Mouse (Mus musculus) hindbrain, embryonic 16.5 days (tissue): Measurements from ENCODE around the gene Madcam1. TPM values are rescaled to one million over a fixed set of nuclear protein-coding genes. Genes with fewer than 3 reads are reported as not detected.

Experiments
- ATAC-seq: fragments of 200-750 bp; cut with Nextera tagmentation; 2 replicates; pipeline ENCODE4 v1.8.0; 2017; ENCODE audit warnings: moderate TSS enrichment, moderate library complexity
- H3K27ac ChIP-seq: fragments of 300-500 bp; sonication (generic); 2 replicates; pipeline ENCODE4 v1.5.1; 2014; ENCODE audit warnings: low read depth, mild to moderate bottlenecking, control low read depth, low read length, moderate library complexity
- H3K27me3 ChIP-seq: fragments of 300-500 bp; sonication (generic); replicated peaks from 2 replicates; pipeline ENCODE4 v1.6.1; 2014; ENCODE audit warnings: low read length; ENCODE audit not compliant: control insufficient read depth, insufficient read depth
- H3K36me3 ChIP-seq: fragments of 300-500 bp; sonication (generic); 2 replicates; pipeline ENCODE4 v1.6.1; 2014; ENCODE audit warnings: mild to moderate bottlenecking, low read length, moderate library complexity, mixed read lengths; ENCODE audit not compliant: control insufficient read depth, insufficient read depth
- H3K4me1 ChIP-seq: fragments of 300-500 bp; sonication (generic); 2 replicates; pipeline ENCODE4 v1.6.1; 2014; ENCODE audit warnings: low read depth, low read length; ENCODE audit not compliant: control insufficient read depth, insufficient read depth
- H3K4me2 ChIP-seq: fragments of 300-500 bp; sonication (generic); 2 replicates; pipeline ENCODE4 v1.6.1; 2014; ENCODE audit warnings: mild to moderate bottlenecking, low read length, control low read depth, moderate library complexity
- H3K4me3 ChIP-seq: fragments of 300-500 bp; sonication (generic); 2 replicates; pipeline ENCODE4 v1.5.1; 2014; ENCODE audit warnings: mild to moderate bottlenecking, low read length, control low read depth, moderate library complexity
- H3K9ac ChIP-seq: fragments of 300-500 bp; sonication (generic); 2 replicates; pipeline ENCODE4 v1.6.1; 2014; ENCODE audit warnings: low read depth, mild to moderate bottlenecking, control low read depth, low read length, moderate library complexity
- H3K9me3 ChIP-seq: fragments of 300-500 bp; sonication (generic); 2 replicates; pipeline ENCODE4 v1.6.1; 2014; ENCODE audit warnings: mild to moderate bottlenecking, low read length, moderate library complexity; ENCODE audit not compliant: control insufficient read depth
- WGBS: fragments of 180-500 bp; shearing (Covaris S2); extraction: QIAGEN DNeasy Blood & Tissue Kit; methylation state at CpG from one replicate; pipeline ENCODE4 v1.1.7; 2014; 5-methylcytosine and 5-hydroxymethylcytosine counted together
- polyA plus RNA-seq: library from polyadenylated mRNA; unstranded; fragments of >200 nt; fragmentation: Nextera tagmentation; extraction: Ambion mirVana; gene quantifications from 2 replicates; pipeline ENCODE4 v1.2.1, GENCODE M21; 2015

Gene Madcam1
- polyA plus RNA-seq, 1 experiment from 2014 or later = 0.99 TPM

DNA sequence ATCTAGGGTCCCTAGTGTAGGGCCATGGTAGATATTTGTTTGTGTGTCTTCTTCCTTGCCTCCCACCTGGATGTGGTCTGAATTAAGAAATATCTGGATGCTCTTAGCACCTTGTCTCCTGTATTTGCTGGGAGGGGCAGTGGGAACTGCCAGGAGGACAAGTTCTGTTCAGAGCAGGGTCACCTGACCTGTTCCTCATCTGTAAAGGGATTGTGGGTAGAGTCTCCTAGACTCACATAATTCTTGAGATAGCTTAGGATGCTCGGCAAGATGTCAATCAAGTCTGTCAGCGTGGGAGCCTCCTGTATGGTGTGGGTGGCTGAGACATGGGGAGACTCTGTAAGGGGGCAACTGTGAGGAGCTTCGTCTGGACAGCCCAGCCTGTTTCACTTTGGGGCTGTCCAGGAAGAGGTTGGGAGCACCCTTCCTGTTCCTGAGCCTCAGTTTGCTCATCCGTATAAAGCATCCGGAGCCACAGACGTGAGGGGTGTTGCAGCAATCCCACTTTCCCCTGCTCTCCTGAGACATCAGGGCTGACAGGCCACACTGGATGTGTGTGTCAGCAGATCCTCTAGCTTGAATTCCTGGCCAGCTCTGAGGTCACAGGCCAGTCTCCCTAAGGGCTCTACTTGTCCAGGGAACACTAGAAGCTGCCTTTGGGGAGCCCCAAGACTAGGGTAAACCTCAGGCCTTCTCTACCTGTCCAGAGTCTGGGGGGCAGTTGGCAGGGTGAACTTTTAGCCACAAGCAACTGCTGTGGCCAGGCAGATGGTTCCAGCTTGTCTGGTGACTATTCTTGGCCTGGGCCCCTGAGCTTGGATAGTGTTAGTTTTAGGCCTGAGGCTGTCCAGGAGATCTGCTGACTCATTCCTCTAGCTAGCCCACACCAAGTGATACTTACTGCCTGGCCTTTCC lies 19.6 kb downstream of the Madcam1 start:
- Histone ChIP-seq H3K9me3 (no peaks in the 10 kb centered on the region), H3K27ac (no peak overlapping the region), H3K4me1 (peaks cover 19% of the 10 kb centered on the region), H3K4me3 (peak overlapping the region; percentile 88), H3K9ac (peak overlapping the region; percentile 81; the same call in 1 of the 2 replicates), H3K27me3 (no peaks in the 10 kb centered on the region), H3K4me2 (peak overlapping the region; percentile 67), H3K36me3 (peaks cover 30% of the 10 kb centered on the region)
- WGBS = 92% methylated on average over 6 of the region's 6 CpGs
- no peak for ATAC-seq

DNA sequence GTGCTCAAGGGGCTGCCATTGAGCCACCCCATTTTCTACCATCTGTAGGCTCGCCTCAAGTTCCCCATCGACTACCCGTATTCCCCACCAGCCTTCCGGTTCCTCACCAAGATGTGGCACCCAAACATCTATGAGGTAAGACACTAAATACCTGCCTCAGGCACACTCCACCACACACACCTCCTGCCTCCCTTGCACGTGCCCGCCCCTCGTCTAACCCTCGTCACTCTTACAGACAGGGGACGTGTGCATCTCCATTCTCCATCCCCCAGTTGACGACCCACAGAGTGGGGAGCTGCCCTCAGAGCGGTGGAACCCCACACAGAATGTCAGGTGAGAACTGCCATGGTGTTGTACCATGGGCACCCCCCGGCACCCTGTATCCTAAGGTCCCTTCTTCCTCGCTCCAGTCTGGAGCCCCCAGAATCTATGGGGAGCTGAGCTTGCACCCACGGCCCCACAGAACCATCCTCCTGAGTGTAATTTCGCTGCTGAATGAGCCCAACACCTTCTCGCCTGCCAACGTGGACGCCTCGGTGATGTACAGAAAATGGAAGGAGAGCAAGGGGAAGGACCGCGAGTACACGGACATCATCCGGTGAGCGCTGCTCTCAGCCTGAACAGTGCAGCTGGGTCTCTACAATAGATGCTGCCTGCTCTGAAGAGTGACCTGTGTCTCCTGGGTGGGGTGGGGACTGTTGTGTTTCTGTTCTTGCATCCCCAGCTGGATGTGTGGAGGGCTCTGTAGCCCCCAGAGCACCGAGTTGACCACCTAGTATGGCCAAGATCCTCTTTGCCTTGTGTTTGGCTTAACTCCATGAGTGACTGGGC lies 20.6 kb downstream of the Madcam1 start:
- H3K36me3 ChIP-seq = peaks cover 33% of the 10 kb centered on the region
- no peak overlapping the region for H3K4me3 ChIP-seq
- no peak overlapping the region for H3K4me2 ChIP-seq
- no peaks in the 10 kb centered on the region for H3K27me3 ChIP-seq
- peaks cover 19% of the 10 kb centered on the region for H3K4me1 ChIP-seq
- no peaks in the 10 kb centered on the region for H3K9me3 ChIP-seq
- no peak overlapping the region for H3K27ac ChIP-seq
- no peak overlapping the region for H3K9ac ChIP-seq
- 94% methylated on average over 25 of the region's 25 CpGs for WGBS
- ATAC-seq = no peak

DNA sequence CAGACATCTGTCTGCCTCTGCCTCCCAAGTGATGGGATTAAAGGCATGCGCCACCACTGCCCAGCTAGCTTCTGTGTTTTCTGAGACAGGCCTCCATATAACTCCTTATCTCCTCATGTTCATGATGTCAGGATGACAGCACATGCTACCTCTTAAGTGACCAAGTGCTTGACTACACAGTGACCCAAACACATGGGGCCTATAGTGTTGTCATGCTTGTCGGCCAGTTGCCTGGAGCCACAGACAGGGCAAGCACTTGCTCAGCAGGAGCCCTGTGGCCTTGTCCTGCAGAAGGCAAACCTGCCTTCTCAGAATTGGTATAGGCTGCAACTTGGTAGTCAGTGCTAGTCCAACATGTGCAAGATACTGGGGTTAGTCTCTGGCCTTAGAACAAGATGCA lies 21.9 kb downstream of the Madcam1 start:
- Histone ChIP-seq H3K4me1 (peaks cover 15% of the 10 kb centered on the region), H3K4me3 (no peak overlapping the region), H3K9ac (no peak overlapping the region), H3K9me3 (no peaks in the 10 kb centered on the region), H3K4me2 (no peak overlapping the region), H3K36me3 (peaks cover 33% of the 10 kb centered on the region), H3K27me3 (no peaks in the 10 kb centered on the region), H3K27ac (no peak overlapping the region)
- ATAC-seq = no peak
- 92% methylated on average over 2 of the region's 2 CpGs for WGBS

DNA sequence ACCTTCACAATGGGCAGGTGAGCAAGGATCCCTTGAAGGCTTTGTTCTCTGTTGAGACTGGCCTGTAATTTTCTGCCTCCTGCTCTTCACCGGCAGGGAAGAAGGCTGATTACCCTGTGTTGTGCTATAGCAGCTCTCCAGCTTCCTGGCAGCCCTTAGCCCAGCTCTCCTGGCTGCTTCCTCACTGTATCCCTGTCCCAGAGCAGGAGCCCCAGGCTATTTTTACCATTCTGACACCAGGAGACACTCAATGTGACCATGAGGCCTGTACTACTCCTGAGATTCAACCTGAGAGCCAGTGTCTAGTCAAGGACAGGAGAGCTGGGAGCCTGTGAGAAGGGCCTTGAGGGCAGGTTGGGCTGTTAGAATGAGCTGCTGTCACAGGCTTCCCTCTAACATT lies 22.3 kb downstream of the Madcam1 start:
- no peak overlapping the region for H3K27ac ChIP-seq
- no peak overlapping the region for H3K9ac ChIP-seq
- H3K4me2 ChIP-seq = no peak overlapping the region
- no peak for ATAC-seq
- no peaks in the 10 kb centered on the region for H3K9me3 ChIP-seq
- H3K4me3 ChIP-seq = no peak overlapping the region
- WGBS = 100% methylated on average over 1 of the region's 1 CpGs
- peaks cover 13% of the 10 kb centered on the region for H3K4me1 ChIP-seq
- no peaks in the 10 kb centered on the region for H3K27me3 ChIP-seq
- H3K36me3 ChIP-seq = peaks cover 33% of the 10 kb centered on the region

DNA sequence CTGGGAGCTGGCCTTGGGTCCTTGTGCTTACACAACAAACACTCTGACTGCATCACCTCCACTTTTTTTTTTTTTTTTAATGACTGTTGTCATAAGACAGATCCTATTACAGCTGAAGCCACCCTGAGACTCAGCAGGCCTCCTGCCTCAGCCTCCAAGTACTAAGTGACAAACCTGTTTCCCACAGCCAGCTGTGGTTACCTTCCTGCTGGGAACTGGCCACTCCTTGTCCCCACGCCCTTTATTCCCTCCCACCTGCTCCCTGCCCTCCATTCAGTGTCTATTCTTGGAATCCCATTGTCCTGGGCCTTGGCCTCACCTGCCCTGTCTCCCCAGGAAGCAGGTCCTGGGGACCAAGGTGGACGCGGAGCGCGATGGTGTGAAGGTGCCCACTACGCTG lies 23.2 kb downstream of the Madcam1 start:
- H3K27ac ChIP-seq = no peak overlapping the region
- no peak overlapping the region for H3K4me2 ChIP-seq
- H3K36me3 ChIP-seq = peaks cover 33% of the 10 kb centered on the region
- H3K9ac ChIP-seq = no peak overlapping the region
- no peak overlapping the region for H3K4me3 ChIP-seq
- H3K27me3 ChIP-seq = no peaks in the 10 kb centered on the region
- peaks cover 13% of the 10 kb centered on the region for H3K4me1 ChIP-seq
- WGBS = 94% methylated on average over 6 of the region's 6 CpGs
- ATAC-seq = no peak
- no peaks in the 10 kb centered on the region for H3K9me3 ChIP-seq

DNA sequence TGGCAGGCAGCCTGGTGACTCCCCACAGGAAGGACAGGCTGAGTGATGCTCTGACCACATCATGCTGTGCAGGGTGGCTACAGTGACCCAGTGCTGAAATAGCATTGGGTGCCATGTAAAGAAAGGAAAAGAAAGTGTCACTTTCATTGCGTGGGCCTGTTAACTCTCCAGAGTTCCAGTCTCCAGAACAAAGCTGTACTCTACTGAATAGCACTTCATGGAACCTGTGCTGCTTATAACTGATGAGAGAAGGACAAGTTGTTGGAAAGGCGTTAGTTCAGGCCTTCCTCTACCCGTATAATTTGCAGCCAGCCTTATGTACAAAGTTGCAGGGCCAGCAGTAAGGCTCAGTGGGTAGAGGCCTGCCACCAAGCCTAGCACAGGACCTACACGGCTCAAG lies 24.4 kb downstream of the Madcam1 start, which contains the start of gene Gzmm:
TSS of gene Gzmm (plus strand) at position 301 of the 400 bp plus-strand sequence.
- ATAC-seq = no peak
- Histone ChIP-seq H3K36me3 (peaks cover 33% of the 10 kb centered on the region), H3K4me3 (no peak within 1 kb of the TSS), H3K4me2 (no peak within 1 kb of the TSS), H3K9ac (no peak within 1 kb of the TSS), H3K27ac (no peak within 1 kb of the TSS), H3K27me3 (no peaks in the 10 kb centered on the region), H3K9me3 (no peaks in the 10 kb centered on the region), H3K4me1 (peaks cover 5% of the 10 kb centered on the region)
- WGBS = 81% methylated on average over 4 of the region's 4 CpGs

DNA sequence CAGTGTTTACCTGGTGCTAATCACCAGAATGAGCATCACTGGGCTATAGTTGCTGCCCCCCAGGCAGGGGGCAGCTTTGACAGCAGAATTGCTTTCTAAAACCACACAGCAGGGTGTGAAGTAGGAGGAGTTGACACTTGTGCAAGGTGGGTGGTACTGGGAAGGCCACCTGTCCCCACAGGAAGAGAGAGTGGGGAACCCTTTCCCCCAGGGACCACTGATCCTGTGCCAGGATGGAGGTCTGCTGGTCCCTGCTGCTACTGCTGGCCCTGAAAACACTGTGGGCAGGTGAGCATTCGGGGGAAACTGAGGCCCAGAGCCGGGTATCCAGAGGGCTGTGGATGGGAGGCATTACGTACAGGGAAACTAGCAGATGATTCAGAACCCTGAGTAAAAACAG lies 24.8 kb downstream of the Madcam1 start:
- H3K27me3 ChIP-seq = no peaks in the 10 kb centered on the region
- no peaks in the 10 kb centered on the region for H3K9me3 ChIP-seq
- H3K27ac ChIP-seq = no peak overlapping the region
- peaks cover 33% of the 10 kb centered on the region for H3K36me3 ChIP-seq
- H3K4me1 ChIP-seq = peaks cover under 1% of the 10 kb centered on the region
- ATAC-seq = no peak
- H3K4me3 ChIP-seq = no peak overlapping the region
- WGBS = 94% methylated on average over 3 of the region's 3 CpGs
- H3K9ac ChIP-seq = no peak overlapping the region
- H3K4me2 ChIP-seq = no peak overlapping the region

DNA sequence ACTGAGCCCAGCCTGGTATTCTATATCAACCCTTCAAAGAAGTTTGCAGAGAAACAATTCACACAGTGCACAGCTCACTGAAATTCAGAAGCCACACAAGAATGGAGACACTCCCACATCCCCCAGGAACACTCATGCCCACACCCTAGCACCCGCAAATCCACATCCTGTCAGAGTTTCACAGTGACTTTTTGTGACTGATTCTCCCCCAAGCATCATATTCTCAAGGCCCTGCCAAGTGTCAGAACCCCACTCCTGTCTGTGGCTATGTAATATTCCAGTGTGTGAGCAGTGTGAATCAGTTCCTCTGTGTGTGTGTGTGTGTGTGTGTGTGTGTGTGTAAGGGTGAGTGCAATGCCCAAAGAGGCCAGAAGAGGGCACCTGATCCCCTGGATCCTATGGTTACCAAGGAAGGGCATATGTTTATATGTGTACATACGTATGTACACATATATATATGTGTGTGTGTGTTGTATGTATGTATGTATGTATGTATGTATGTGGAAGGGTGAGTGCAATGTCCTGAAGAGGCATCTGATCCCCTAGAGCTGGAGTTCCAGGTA lies 27.7 kb downstream of the Madcam1 start:
- no peak overlapping the region for H3K4me3 ChIP-seq
- no peak overlapping the region for H3K4me2 ChIP-seq
- 98% methylated on average over 2 of the region's 2 CpGs for WGBS
- no peak overlapping the region for H3K9ac ChIP-seq
- no peaks in the 10 kb centered on the region for H3K9me3 ChIP-seq
- H3K27ac ChIP-seq = no peak overlapping the region
- H3K4me1 ChIP-seq = no peaks in the 10 kb centered on the region
- peaks cover 17% of the 10 kb centered on the region for H3K36me3 ChIP-seq
- no peak for ATAC-seq
- no peaks in the 10 kb centered on the region for H3K27me3 ChIP-seq
